Mouse (Mus musculus) embryo, embryonic 11.5 days (tissue): ENCODE measurements around the gene Arl14ep.

Experiments used
- DNase-seq: peaks from one replicate; pipeline ENCODE4 v3.0.0-alpha.2; 2012; ENCODE audit warnings: low read depth, low spot score

Gene Arl14ep

DNA sequence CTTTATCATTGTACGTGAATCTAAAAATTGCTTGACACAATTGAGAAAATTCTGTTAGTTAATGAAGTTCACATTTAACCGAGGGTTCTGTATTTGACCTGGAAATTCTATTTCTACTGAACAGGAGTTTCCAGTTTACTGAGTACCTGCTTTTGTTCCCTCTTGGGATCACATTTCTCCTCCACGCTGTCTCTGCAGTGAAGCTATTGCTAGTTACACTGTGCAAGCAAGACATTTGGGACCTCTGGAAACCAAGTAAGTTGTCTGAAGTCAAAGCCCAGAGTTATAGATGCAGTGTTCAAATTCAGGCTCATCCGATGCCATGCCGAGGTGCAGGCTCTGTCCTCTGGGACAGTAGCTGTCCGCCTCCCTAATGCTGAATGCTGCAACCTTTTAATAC lies 19.2 kb downstream of the Arl14ep start:
- DNase-seq = no peak

DNA sequence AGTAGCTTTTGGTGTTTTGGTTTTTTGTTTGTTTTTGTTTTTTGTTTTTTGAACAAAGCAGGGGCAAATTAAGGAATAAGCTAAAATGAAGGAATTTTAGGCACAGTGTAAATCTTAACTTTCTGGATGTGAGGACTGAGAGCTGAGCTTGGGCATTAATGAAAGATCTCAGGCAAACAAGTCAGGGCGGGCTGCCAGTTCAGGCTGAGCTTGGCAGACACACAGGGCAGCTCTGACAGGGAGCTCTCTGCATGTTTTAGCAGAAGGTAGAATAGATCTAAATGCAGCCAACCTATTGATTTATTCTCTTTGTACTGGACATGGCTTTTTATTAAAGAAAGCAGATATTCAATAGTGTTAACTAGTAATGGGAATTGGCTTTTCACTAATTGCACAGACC lies 31.8 kb downstream of the Arl14ep start:
- no peak for DNase-seq

DNA sequence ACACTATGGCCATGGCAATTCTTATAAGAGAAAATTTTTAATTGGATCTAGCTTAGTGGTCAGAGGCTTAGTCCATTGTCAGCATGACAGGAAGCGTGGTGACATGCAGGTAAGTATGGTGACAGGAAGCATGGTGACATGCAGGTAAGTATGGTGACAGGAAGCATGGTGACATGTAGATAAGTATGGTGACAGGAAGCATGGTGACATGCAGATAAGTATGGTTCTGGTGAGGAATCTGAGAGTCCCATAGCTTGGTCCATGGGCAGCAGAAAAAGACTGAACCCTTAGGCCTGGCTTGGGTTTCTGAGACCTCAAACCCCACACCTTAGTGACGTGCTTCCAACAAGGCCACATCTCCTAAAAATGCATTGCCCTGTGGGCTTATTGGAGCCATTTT lies 38.5 kb downstream of the Arl14ep start:
- DNase-seq = no peak

DNA sequence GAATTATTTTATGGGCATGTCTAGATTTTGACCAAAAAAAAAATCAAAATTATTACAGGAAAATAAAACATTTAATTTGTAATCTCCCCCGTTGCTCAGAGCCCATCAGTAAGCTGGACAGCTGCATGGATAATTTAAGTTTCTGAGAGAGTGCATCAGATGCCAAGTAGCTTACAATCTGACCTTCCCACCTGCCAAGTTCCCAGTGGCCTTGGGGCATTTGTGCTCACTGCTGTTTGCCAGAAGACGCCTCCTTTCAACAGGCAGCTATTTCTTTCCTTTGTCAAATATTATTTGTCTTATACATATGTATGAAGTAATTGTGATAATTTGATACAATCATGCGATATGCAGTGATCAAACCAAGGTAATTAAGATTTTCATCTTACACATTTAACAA lies 44.3 kb downstream of the Arl14ep start:
- no peak for DNase-seq
